Mouse (Mus musculus): ENCODE data around the gene Fhit. TPM values are rescaled to one million over a fixed set of nuclear protein-coding genes. Genes with fewer than 3 reads are reported as not detected.

Gene Fhit
- polyA plus RNA-seq, 1 experiment = 0.25 TPM

- no peaks in the 10 kb centered on the region for H3K27me3 ChIP-seq (replicated peaks)
- no peaks in the 10 kb centered on the region for H3K9me3 ChIP-seq
- H3K4me3 ChIP-seq (replicated peaks) = no peak overlapping the region
- H3K36me3 ChIP-seq (replicated peaks; ENCODE audit: low read length) = no peaks in the 10 kb centered on the region
- TF ChIP-seq GATA1 (IDR thresholded peaks at IDR 0.05; ENCODE audit: borderline replicate concordance, low read length) (no peak), FLI1 (IDR thresholded peaks at IDR 0.05; ENCODE audit: low read length) (no peak)
- no peaks in the 10 kb centered on the region for H3K4me1 ChIP-seq
Measured at GRCm38 (mm10) chr14:10978651-10979050, 183.2 kb downstream of the Fhit start.

GRCm38 (mm10) chr14:10941647-10942046 lies 220.2 kb downstream of the Fhit start:
- TF ChIP-seq GATA1 (IDR thresholded peaks at IDR 0.05; ENCODE audit: borderline replicate concordance, low read length) (no peak), FLI1 (IDR thresholded peaks at IDR 0.05; ENCODE audit: low read length) (no peak)
- H3K4me1 ChIP-seq = no peaks in the 10 kb centered on the region
- no peaks in the 10 kb centered on the region for H3K36me3 ChIP-seq (replicated peaks; ENCODE audit: low read length)
- peaks cover 3% of the 10 kb centered on the region; the same call in 1 of the 2 replicates for H3K9me3 ChIP-seq
- no peaks in the 10 kb centered on the region for H3K27me3 ChIP-seq (replicated peaks)
- H3K4me3 ChIP-seq (replicated peaks) = no peak overlapping the region

- Histone ChIP-seq H3K4me3 (replicated peaks) (no peak overlapping the region), H3K27me3 (replicated peaks) (no peaks in the 10 kb centered on the region), H3K4me1 (no peaks in the 10 kb centered on the region), H3K36me3 (replicated peaks; ENCODE audit: low read length) (no peaks in the 10 kb centered on the region), H3K9me3 (peaks cover 11% of the 10 kb centered on the region; the same call in 1 of the 2 replicates)
- TF ChIP-seq FLI1 (IDR thresholded peaks at IDR 0.05; ENCODE audit: low read length) (no peak), GATA1 (IDR thresholded peaks at IDR 0.05; ENCODE audit: borderline replicate concordance, low read length) (no peak)
Measured at GRCm38 (mm10) chr14:10933667-10934066, 228.2 kb downstream of the Fhit start.

GRCm38 (mm10) chr14:10917893-10918803 lies 243.7 kb downstream of the Fhit start:
- Histone ChIP-seq H3K4me3 (replicated peaks) (no peak overlapping the region), H3K4me1 (no peaks in the 10 kb centered on the region), H3K36me3 (replicated peaks; ENCODE audit: low read length) (no peaks in the 10 kb centered on the region), H3K9me3 (no peaks in the 10 kb centered on the region; the same call in 1 of the 2 replicates), H3K27me3 (replicated peaks) (no peaks in the 10 kb centered on the region)
- TF ChIP-seq GATA1 (IDR thresholded peaks at IDR 0.05; ENCODE audit: borderline replicate concordance, low read length) (no peak), FLI1 (IDR thresholded peaks at IDR 0.05; ENCODE audit: low read length) (no peak)

- Histone ChIP-seq H3K4me1 (no peaks in the 10 kb centered on the region), H3K4me3 (replicated peaks) (no peak overlapping the region), H3K36me3 (replicated peaks; ENCODE audit: low read length) (no peaks in the 10 kb centered on the region), H3K27me3 (replicated peaks) (no peaks in the 10 kb centered on the region), H3K9me3 (peaks cover 9% of the 10 kb centered on the region; the same call in 1 of the 2 replicates)
- TF ChIP-seq GATA1 (IDR thresholded peaks at IDR 0.05; ENCODE audit: borderline replicate concordance, low read length) (no peak), FLI1 (IDR thresholded peaks at IDR 0.05; ENCODE audit: low read length) (no peak)
Measured at GRCm38 (mm10) chr14:10908011-10908410, 253.8 kb downstream of the Fhit start.

- Histone ChIP-seq H3K4me3 (replicated peaks) (no peak overlapping the region), H3K4me1 (no peaks in the 10 kb centered on the region), H3K9me3 (no peaks in the 10 kb centered on the region), H3K27me3 (replicated peaks) (no peaks in the 10 kb centered on the region), H3K36me3 (replicated peaks; ENCODE audit: low read length) (no peaks in the 10 kb centered on the region)
- TF ChIP-seq FLI1 (IDR thresholded peaks at IDR 0.05; ENCODE audit: low read length) = no peak
- TF ChIP-seq GATA1 (IDR thresholded peaks at IDR 0.05; ENCODE audit: borderline replicate concordance, low read length) = no peak
Measured at GRCm38 (mm10) chr14:10882759-10883158, 279.1 kb downstream of the Fhit start.

GRCm38 (mm10) chr14:10880749-10881148 lies 281.1 kb downstream of the Fhit start:
- Histone ChIP-seq H3K4me1 (no peaks in the 10 kb centered on the region), H3K36me3 (replicated peaks; ENCODE audit: low read length) (no peaks in the 10 kb centered on the region), H3K27me3 (replicated peaks) (no peaks in the 10 kb centered on the region), H3K4me3 (replicated peaks) (no peak overlapping the region), H3K9me3 (no peaks in the 10 kb centered on the region)
- TF ChIP-seq GATA1 (IDR thresholded peaks at IDR 0.05; ENCODE audit: borderline replicate concordance, low read length) (no peak), FLI1 (IDR thresholded peaks at IDR 0.05; ENCODE audit: low read length) (no peak)

- no peak overlapping the region for H3K4me3 ChIP-seq (replicated peaks)
- H3K9me3 ChIP-seq = no peaks in the 10 kb centered on the region
- no peaks in the 10 kb centered on the region for H3K36me3 ChIP-seq (replicated peaks; ENCODE audit: low read length)
- no peaks in the 10 kb centered on the region for H3K27me3 ChIP-seq (replicated peaks)
- H3K4me1 ChIP-seq = no peaks in the 10 kb centered on the region
- TF ChIP-seq FLI1 (IDR thresholded peaks at IDR 0.05; ENCODE audit: low read length) (no peak), GATA1 (IDR thresholded peaks at IDR 0.05; ENCODE audit: borderline replicate concordance, low read length) (no peak)
Measured at GRCm38 (mm10) chr14:10874595-10875372, 287.1 kb downstream of the Fhit start.

GRCm38 (mm10) chr14:10857606-10858005 lies 304.2 kb downstream of the Fhit start:
- H3K4me3 ChIP-seq (replicated peaks) = no peak overlapping the region
- H3K36me3 ChIP-seq (replicated peaks; ENCODE audit: low read length) = no peaks in the 10 kb centered on the region
- TF ChIP-seq GATA1 (IDR thresholded peaks at IDR 0.05; ENCODE audit: borderline replicate concordance, low read length) = no peak
- H3K4me1 ChIP-seq = no peaks in the 10 kb centered on the region
- H3K27me3 ChIP-seq (replicated peaks) = no peaks in the 10 kb centered on the region
- H3K9me3 ChIP-seq = no peaks in the 10 kb centered on the region

- Histone ChIP-seq H3K9me3 (no peaks in the 10 kb centered on the region), H3K4me3 (replicated peaks) (no peak overlapping the region), H3K36me3 (replicated peaks; ENCODE audit: low read length) (no peaks in the 10 kb centered on the region), H3K27me3 (replicated peaks) (no peaks in the 10 kb centered on the region), H3K4me1 (no peaks in the 10 kb centered on the region)
- TF ChIP-seq GATA1 (IDR thresholded peaks at IDR 0.05; ENCODE audit: borderline replicate concordance, low read length) (no peak), FLI1 (IDR thresholded peaks at IDR 0.05; ENCODE audit: low read length) (no peak)
Measured at GRCm38 (mm10) chr14:10851936-10852335, 309.9 kb downstream of the Fhit start.

Measured in megakaryocyte, embryonic 14.5 days (primary cell).